Mouse (Mus musculus) spleen, adult 2 months (tissue): Measurements from ENCODE around the gene Zkscan17.

Experiments used
- CTCF ChIP-seq: fragments of 200-500 bp; IDR thresholded peaks from 2 replicates; pipeline ENCODE4 v1.5.1; 2011; ENCODE audit warnings: mild to moderate bottlenecking, inconsistent platforms; ENCODE audit not compliant: insufficient read depth, insufficient read length, insufficient replicate concordance; ENCODE audit errors: extremely low read depth
- POLR2A ChIP-seq: fragments of 200-500 bp; IDR thresholded peaks from 2 replicates; pipeline ENCODE4 v1.6.1; 2011; ENCODE audit warnings: low read depth, low read length, inconsistent platforms

GRCm38 (mm10) chr11:59519741-59520495, 6.6 kb downstream of the Zkscan17 start:
- TF ChIP-seq POLR2A, result no peak
- TF ChIP-seq CTCF, result no peak
